Mouse (Mus musculus) C2C12 (cell line): ENCODE results near the gene Slc22a15.

Experiments
- CEBPB ChIP-seq: IDR thresholded peaks from one replicate; pipeline ENCODE4 v1.6.1; 2011; ENCODE audit warnings: low read depth, mild to moderate bottlenecking, control low read depth, moderate library complexity
- CTCF ChIP-seq: IDR thresholded peaks from one replicate; pipeline ENCODE4 v1.5.1; 2011; ENCODE audit not compliant: control insufficient read depth, insufficient read depth, insufficient read length
- FOSL1 ChIP-seq: IDR thresholded peaks from one replicate; pipeline ENCODE4 v1.8.0; 2011; ENCODE audit warnings: mild to moderate bottlenecking, low read length; ENCODE audit not compliant: poor library complexity, insufficient read depth, severe bottlenecking
- MAX ChIP-seq: IDR thresholded peaks from one replicate; pipeline ENCODE4 v1.6.1; 2011; ENCODE audit warnings: mild to moderate bottlenecking, control low read depth
- MYOD1 ChIP-seq: IDR thresholded peaks from one replicate; pipeline ENCODE4 v1.6.1; 2011; ENCODE audit warnings: low read depth; ENCODE audit not compliant: control insufficient read depth, insufficient read length
- MYOG ChIP-seq: IDR thresholded peaks from one replicate; pipeline ENCODE4 v1.6.1; 2011; ENCODE audit not compliant: control insufficient read depth, insufficient read length; ENCODE audit errors: extremely low read depth
- USF1 ChIP-seq: IDR thresholded peaks from one replicate; pipeline ENCODE4 v1.6.1; 2011; ENCODE audit warnings: low read depth, mild to moderate bottlenecking, control low read depth, moderate library complexity

DNA sequence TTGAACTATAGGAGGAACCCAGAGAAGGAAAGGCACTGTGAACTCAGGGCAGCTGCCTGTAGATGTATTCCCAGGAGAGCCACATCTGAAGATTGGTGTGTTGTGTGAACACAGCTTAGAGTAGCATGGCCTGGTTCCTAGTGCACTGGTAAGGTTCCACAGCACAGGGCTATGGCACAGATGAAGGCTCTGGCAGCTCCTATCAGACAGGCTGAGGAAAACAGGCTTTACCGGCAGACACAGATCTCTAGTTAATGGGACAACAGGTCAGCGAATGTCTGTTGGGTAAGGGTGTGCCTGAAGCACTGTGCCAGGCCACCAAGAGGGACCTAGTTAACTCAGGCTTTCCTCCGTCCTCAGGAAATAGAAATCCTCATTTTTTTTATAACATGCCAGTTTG, 87.3 kb downstream of the Slc22a15 start:
- TF ChIP-seq CEBPB (no peak), CTCF (no peak), MYOD1 (no peak), USF1 (no peak), MAX (no peak), MYOG (no peak), FOSL1 (no peak)
